In genomic region chr4:134703835-134704546, GRCm38 (mm10) we compare ENCODE assay signal across 8 mouse cellular contexts. TPM values are rescaled to one million over a fixed set of nuclear protein-coding genes. Genes with fewer than 3 reads are reported as not detected.
DNase-seq lines count a peak whose midpoint lies in the region; ATAC-seq lines count a peak whose summit lies in the region.

Man1c1 (minus strand) TSS chr4:134704290.

- peaks cover 22% of the 10 kb centered on the region for H3K4me1 ChIP-seq in hindbrain, embryonic 12.5 days

- H3K4me2 ChIP-seq in hindbrain, embryonic 12.5 days (replicated peaks): peak within 1 kb of the TSS; percentile 97

- 1% methylated on average over 66 of the region's 81 CpGs for WGBS in hindbrain, embryonic 12.5 days

- peaks cover 38% of the 10 kb centered on the region for H3K27me3 ChIP-seq in hindbrain, embryonic 12.5 days

- H3K4me3 ChIP-seq in hindbrain, embryonic 12.5 days: peak within 1 kb of the TSS; percentile 59

- peak; percentile 95 for ATAC-seq in hindbrain, embryonic 12.5 days (ENCODE audit: low FRiP score)

- peak; percentile 97 for DNase-seq in NIH3T3 (ENCODE audit: low read depth)
- peak; percentile 99 to 100 for DNase-seq in cerebellum, postnatal 10 days
- peak; percentile 97 to 99 for DNase-seq in frontal cortex, postnatal 10 days (ENCODE audit: low spot score in 2 of 2)
- DNase-seq in layer of hippocampus, postnatal 14 days (ENCODE audit: low spot score in 2 of 2): peak; percentile 97 to 98
- peak; percentile 99 for DNase-seq in lung, postnatal 14 days
- DNase-seq in retina, adult 2 months (ENCODE audit: low read depth, low spot score): peak; percentile 86
- DNase-seq in thymus, postnatal 36 days: peak; percentile 96 to 98

- H3K36me3 ChIP-seq in hindbrain, embryonic 12.5 days: no peaks in the 10 kb centered on the region

- H3K9ac ChIP-seq in hindbrain, embryonic 12.5 days: peak within 1 kb of the TSS; percentile 69

- H3K27ac ChIP-seq in hindbrain, embryonic 12.5 days: peak within 1 kb of the TSS; percentile 84

- H3K9me3 ChIP-seq in hindbrain, embryonic 12.5 days (replicated peaks): no peaks in the 10 kb centered on the region

RNA-seq across cellular contexts. Expression of gene Man1c1, which starts in this region (rescaled TPM):
- polyA plus RNA-seq in hindbrain, embryonic 12.5 days (2016; fragmentation: Nextera tagmentation; extraction: Ambion mirVana): 6.4 and 7.4 TPM in 2 replicates
- 10 to 100 TPM; 18.9 to 19.8 TPM for total RNA-seq in layer of hippocampus, postnatal 14 days (2021)

Comparison
In these comparisons a context has a peak if more than half of its experiments do, and no peak if none do; other contexts are left out.
1. Peak in every context shown above with its lines: DNase-seq, ATAC-seq, H3K4me3 ChIP-seq and H3K27ac ChIP-seq.